Mouse (Mus musculus) lung, embryonic 14.5 days (tissue): ENCODE data around the gene Prok1. TPM values are rescaled to one million over a fixed set of nuclear protein-coding genes. Genes with fewer than 3 reads are reported as not detected.

Source experiments
- ATAC-seq: fragments of 200-750 bp; cut with Nextera tagmentation; 2 replicates; pipeline ENCODE4 v1.8.0; 2017; ENCODE audit warnings: mild to moderate bottlenecking, moderate TSS enrichment, moderate library complexity; ENCODE audit not compliant: insufficient read depth
- DNase-seq: peaks from one replicate; pipeline ENCODE4 v3.0.0-alpha.2; 2015
- H3K27ac ChIP-seq: fragments of 300-500 bp; sonication (generic); 2 replicates; pipeline ENCODE4 v1.5.1; 2014; ENCODE audit warnings: low read depth, mild to moderate bottlenecking, moderate library complexity
- H3K27me3 ChIP-seq: fragments of 300-500 bp; sonication (generic); 2 replicates; pipeline ENCODE4 v1.6.1; 2014; ENCODE audit warnings: low read length, control low read depth; ENCODE audit not compliant: insufficient read depth
- H3K36me3 ChIP-seq: fragments of 300-500 bp; sonication (generic); 2 replicates; pipeline ENCODE4 v1.6.1; 2014; ENCODE audit warnings: control low read depth; ENCODE audit not compliant: insufficient read depth
- H3K4me1 ChIP-seq: fragments of 300-500 bp; sonication (generic); 2 replicates; pipeline ENCODE4 v1.6.1; 2014; ENCODE audit warnings: antibody characterized with exemption, control low read depth; ENCODE audit not compliant: insufficient read depth
- H3K4me2 ChIP-seq: fragments of 300-500 bp; sonication (generic); 2 replicates; pipeline ENCODE4 v1.6.1; 2014; ENCODE audit warnings: mild to moderate bottlenecking
- H3K4me3 ChIP-seq: fragments of 300-500 bp; sonication (generic); 2 replicates; pipeline ENCODE4 v1.5.1; 2014; ENCODE audit warnings: low read depth, low read length
- H3K9ac ChIP-seq: fragments of 300-500 bp; sonication (generic); 2 replicates; pipeline ENCODE4 v1.6.1; 2014
- H3K9me3 ChIP-seq: fragments of 300-500 bp; sonication (generic); 2 replicates; pipeline ENCODE4 v1.6.1; 2016; ENCODE audit warnings: low read depth, low read length, control low read depth
- CTCF ChIP-seq: IDR thresholded peaks from 2 replicates; pipeline ENCODE4 v1.5.1; 2016; ENCODE audit warnings: antibody characterized with exemption, low read depth
- WGBS: fragments of 180-500 bp; shearing (Covaris S2); extraction: QIAGEN DNeasy Blood & Tissue Kit; methylation state at CpG from one replicate; pipeline ENCODE4 v1.1.7; 2014; 5-methylcytosine and 5-hydroxymethylcytosine counted together
- polyA plus RNA-seq: library from polyadenylated mRNA; unstranded; fragments of >200 nt; fragmentation: Nextera tagmentation; extraction: Ambion mirVana; gene quantifications from 2 replicates; pipeline ENCODE4 v1.2.1, GENCODE M21; 2014

Prok1 gene
- polyA plus RNA-seq, 1 experiment from 2014 or later, result 0.12 TPM

- Histone ChIP-seq H3K27me3 (no peaks in the 10 kb centered on the region), H3K36me3 (no peaks in the 10 kb centered on the region), H3K4me3 (no peak overlapping the region), H3K27ac (no peak overlapping the region), H3K9ac (no peak overlapping the region), H3K4me2 (no peak overlapping the region), H3K9me3 (no peaks in the 10 kb centered on the region), H3K4me1 (no peaks in the 10 kb centered on the region; the same call in 1 of the 2 replicates)
- no peak for ATAC-seq
- DNase-seq, result no peak
- WGBS, result 78% methylated on average over 5 of the region's 5 CpGs
- TF ChIP-seq CTCF, result no peak
Measured at GRCm38 (mm10) chr3:107225820-107226219, 13.7 kb downstream of the Prok1 start.

- Histone ChIP-seq H3K4me2 (no peak overlapping the region), H3K36me3 (no peaks in the 10 kb centered on the region), H3K27me3 (no peaks in the 10 kb centered on the region), H3K9ac (no peak overlapping the region), H3K4me3 (no peak overlapping the region), H3K9me3 (no peaks in the 10 kb centered on the region), H3K27ac (no peak overlapping the region), H3K4me1 (no peaks in the 10 kb centered on the region; the same call in 1 of the 2 replicates)
- TF ChIP-seq CTCF, result no peak
- WGBS, result 25% methylated on average over 1 of the region's 1 CpGs
- peak; percentile 35 for DNase-seq
- ATAC-seq, result 0 out of 2 replicates have a peak, but pooled peaks have one; percentile 45
Measured at GRCm38 (mm10) chr3:107223230-107223629, 16.3 kb downstream of the Prok1 start.

GRCm38 (mm10) chr3:107221608-107222007, 17.9 kb downstream of the Prok1 start, which contains the start of gene Cym:
Gene Cym, minus strand, starts transcription at chr3:107221732.
- DNase-seq, result peak; percentile 58
- H3K9ac ChIP-seq, result no peak within 1 kb of the TSS
- H3K4me3 ChIP-seq, result no peak within 1 kb of the TSS
- H3K27me3 ChIP-seq, result no peaks in the 10 kb centered on the region
- ATAC-seq, result peak; percentile 74
- no peaks in the 10 kb centered on the region for H3K9me3 ChIP-seq
- WGBS, result 53% methylated on average over 10 of the region's 10 CpGs
- H3K36me3 ChIP-seq, result no peaks in the 10 kb centered on the region
- H3K4me2 ChIP-seq, result peak within 1 kb of the TSS; percentile 12; the same call in 1 of the 2 replicates
- H3K4me1 ChIP-seq, result no peaks in the 10 kb centered on the region; the same call in 1 of the 2 replicates
- no peak within 1 kb of the TSS for H3K27ac ChIP-seq
- TF ChIP-seq CTCF, result no peak

- Histone ChIP-seq H3K36me3 (no peaks in the 10 kb centered on the region), H3K9me3 (no peaks in the 10 kb centered on the region), H3K27me3 (no peaks in the 10 kb centered on the region), H3K4me2 (no peak overlapping the region), H3K4me3 (no peak overlapping the region), H3K9ac (no peak overlapping the region), H3K4me1 (no peaks in the 10 kb centered on the region; the same call in 1 of the 2 replicates), H3K27ac (no peak overlapping the region)
- WGBS, result 88% methylated on average over 7 of the region's 7 CpGs
- no peak for ATAC-seq
- DNase-seq, result no peak
- TF ChIP-seq CTCF, result no peak
Measured at GRCm38 (mm10) chr3:107218572-107218971, 20.9 kb downstream of the Prok1 start.

- TF ChIP-seq CTCF, result no peak
- ATAC-seq, result no peak
Measured at GRCm38 (mm10) chr3:107217101-107217480, 22.4 kb downstream of the Prok1 start.

GRCm38 (mm10) chr3:107216400-107217100, 23.0 kb downstream of the Prok1 start:
- Histone ChIP-seq H3K4me3 (no peak overlapping the region), H3K36me3 (no peaks in the 10 kb centered on the region), H3K4me1 (no peaks in the 10 kb centered on the region), H3K27me3 (no peaks in the 10 kb centered on the region), H3K9me3 (no peaks in the 10 kb centered on the region), H3K27ac (no peak overlapping the region), H3K9ac (no peak overlapping the region), H3K4me2 (no peak overlapping the region)
- ATAC-seq, result no peak
- no peak for DNase-seq
- 69% methylated on average over 8 of the region's 8 CpGs for WGBS
- no peak for TF ChIP-seq CTCF

More at GRCm38 (mm10) chr3:107217101-107217480, 22.4 kb downstream of the Prok1 start:
- no peak overlapping the region for H3K4me3 ChIP-seq
- no peak overlapping the region for H3K4me2 ChIP-seq
- H3K9me3 ChIP-seq, result no peaks in the 10 kb centered on the region
- H3K36me3 ChIP-seq, result no peaks in the 10 kb centered on the region
- H3K4me1 ChIP-seq, result no peaks in the 10 kb centered on the region
- no peaks in the 10 kb centered on the region for H3K27me3 ChIP-seq
- no peak overlapping the region for H3K27ac ChIP-seq
- 62% methylated on average over 3 of the region's 3 CpGs for WGBS
- no peak for DNase-seq
- no peak overlapping the region for H3K9ac ChIP-seq

GRCm38 (mm10) chr3:107214606-107215005, 24.9 kb downstream of the Prok1 start:
- no peak for TF ChIP-seq CTCF
- no peak overlapping the region for H3K9ac ChIP-seq
- H3K36me3 ChIP-seq, result no peaks in the 10 kb centered on the region
- no peak overlapping the region for H3K27ac ChIP-seq
- no peak overlapping the region for H3K4me2 ChIP-seq
- no peaks in the 10 kb centered on the region for H3K4me1 ChIP-seq
- no peak overlapping the region for H3K4me3 ChIP-seq
- DNase-seq (no peak), ATAC-seq (no peak)
- H3K27me3 ChIP-seq, result no peaks in the 10 kb centered on the region
- 79% methylated on average over 5 of the region's 5 CpGs for WGBS
- no peaks in the 10 kb centered on the region for H3K9me3 ChIP-seq
